Mouse (Mus musculus): ENCODE results near the gene Myt1l. TPM values are rescaled to one million over a fixed set of nuclear protein-coding genes. Genes with fewer than 3 reads are reported as not detected.
A peak's percentile ranks its signal among the peaks of the same experiment; 100 is the strongest.

Gene Myt1l
- polyA plus RNA-seq, 1 experiment, result 86.4 TPM

GRCm38 (mm10) chr12:29921481-29921880 lies 393.3 kb downstream of the Myt1l start:
- no peak for DNase-seq (ENCODE audit: low read depth)
- TF ChIP-seq POLR2A (IDR thresholded peaks at IDR 0.05; ENCODE audit: borderline replicate concordance, extremely low read depth, insufficient read depth, insufficient read length, poor library complexity, severe bottlenecking), result no peak
- no peak for TF ChIP-seq CTCF (IDR thresholded peaks at IDR 0.05; ENCODE audit: borderline replicate concordance, extremely low read depth, insufficient read depth, insufficient read length)

DNA sequence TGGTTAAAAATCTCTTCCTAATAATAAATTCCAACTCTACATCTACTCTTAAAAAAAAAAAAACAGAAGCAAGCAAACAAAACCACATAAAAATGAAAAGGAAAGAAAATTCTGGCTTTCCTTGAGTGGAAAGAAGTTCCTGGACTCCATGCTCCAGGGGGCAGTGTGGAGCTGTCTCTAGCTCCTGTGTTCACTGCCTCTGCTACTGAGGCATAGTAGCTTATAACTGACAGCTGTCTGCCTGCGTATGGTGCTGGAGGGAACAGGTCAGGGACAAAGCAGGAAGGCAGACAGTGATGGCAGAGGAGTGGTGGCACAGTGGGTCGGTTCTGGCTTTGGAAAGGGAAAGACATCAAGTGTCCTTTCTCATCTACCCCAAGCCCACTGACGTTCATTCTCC lies 398.7 kb downstream of the Myt1l start:
- TF ChIP-seq CTCF (IDR thresholded peaks at IDR 0.05; ENCODE audit: borderline replicate concordance, extremely low read depth, insufficient read depth, insufficient read length), result peak; percentile 68; the same call in 1 of the 2 replicates
- no peak for TF ChIP-seq POLR2A (IDR thresholded peaks at IDR 0.05; ENCODE audit: borderline replicate concordance, extremely low read depth, insufficient read depth, insufficient read length, poor library complexity, severe bottlenecking)
- peak; percentile 75 for DNase-seq (ENCODE audit: low read depth)

DNA sequence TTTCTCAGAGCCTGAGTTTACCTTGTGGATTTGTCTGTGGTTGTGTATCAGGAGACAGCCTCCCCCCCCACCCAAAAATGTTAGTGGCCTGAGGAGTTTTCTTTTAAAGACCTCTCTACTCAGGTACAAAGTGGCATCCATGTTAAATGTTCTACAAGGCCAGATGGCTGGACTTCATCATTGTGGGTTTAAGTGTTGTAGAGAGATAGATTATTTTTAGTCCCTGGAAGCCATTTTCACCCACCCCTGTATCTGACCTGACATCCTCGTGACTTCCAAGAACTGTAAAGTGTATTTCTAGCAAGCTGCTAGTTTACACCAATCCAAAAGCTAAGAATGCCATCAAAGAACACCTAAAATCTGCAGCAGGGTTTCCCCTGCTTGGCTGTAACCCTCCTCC lies 402.4 kb downstream of the Myt1l start:
- TF ChIP-seq CTCF (IDR thresholded peaks at IDR 0.05; ENCODE audit: borderline replicate concordance, extremely low read depth, insufficient read depth, insufficient read length), result no peak
- no peak for DNase-seq (ENCODE audit: low read depth)

DNA sequence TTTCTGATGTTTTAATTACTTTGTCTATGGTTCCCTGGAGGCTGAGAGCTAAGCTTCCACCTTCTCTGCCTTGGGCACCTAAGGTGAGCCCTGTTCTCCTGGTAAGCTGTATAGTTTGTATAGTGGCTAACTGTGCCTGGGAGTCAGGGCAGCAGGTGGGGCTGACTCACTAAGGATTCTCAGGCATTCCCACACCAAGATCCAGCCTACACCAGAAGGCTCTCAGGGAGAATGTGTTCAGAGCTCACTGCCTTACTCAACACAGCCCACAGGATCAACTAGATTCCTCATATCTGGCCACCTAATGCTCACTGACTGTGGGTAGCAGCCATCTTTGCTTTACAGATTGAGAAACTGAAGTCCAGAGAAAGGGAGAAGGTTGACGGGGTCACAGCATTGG lies 404.8 kb downstream of the Myt1l start:
- TF ChIP-seq CTCF (IDR thresholded peaks at IDR 0.05; ENCODE audit: borderline replicate concordance, extremely low read depth, insufficient read depth, insufficient read length) (no peak), POLR2A (IDR thresholded peaks at IDR 0.05; ENCODE audit: borderline replicate concordance, extremely low read depth, insufficient read depth, insufficient read length, poor library complexity, severe bottlenecking) (no peak)
- DNase-seq (ENCODE audit: low read depth), result no peak

GRCm38 (mm10) chr12:29933501-29933900 lies 405.3 kb downstream of the Myt1l start:
- TF ChIP-seq POLR2A (IDR thresholded peaks at IDR 0.05; ENCODE audit: borderline replicate concordance, extremely low read depth, insufficient read depth, insufficient read length, poor library complexity, severe bottlenecking) (no peak), CTCF (IDR thresholded peaks at IDR 0.05; ENCODE audit: borderline replicate concordance, extremely low read depth, insufficient read depth, insufficient read length) (no peak)
- DNase-seq (ENCODE audit: low read depth), result no peak

DNA sequence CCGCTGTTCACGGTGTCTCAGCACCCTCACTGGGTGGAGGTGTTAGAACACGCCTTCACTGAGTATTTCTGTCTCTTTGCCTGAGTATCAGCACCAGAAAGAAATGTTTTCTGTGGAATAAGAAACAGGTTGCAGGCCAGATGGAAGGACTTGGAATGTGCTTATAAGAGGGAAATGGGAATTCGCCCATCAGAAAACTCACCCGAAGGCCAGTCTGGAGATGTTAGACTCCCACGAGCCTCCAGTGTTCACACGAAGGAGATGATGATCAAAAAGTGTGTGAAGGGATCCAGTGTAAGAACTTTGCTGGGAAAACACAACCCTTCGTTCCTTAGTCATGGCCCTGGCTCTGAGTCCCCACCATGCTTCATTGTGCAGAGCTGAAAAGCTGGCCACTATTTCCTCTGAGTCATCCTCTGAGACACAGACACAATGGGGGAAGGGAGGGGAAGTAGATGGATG lies 406.0 kb downstream of the Myt1l start:
- TF ChIP-seq CTCF (IDR thresholded peaks at IDR 0.05; ENCODE audit: borderline replicate concordance, extremely low read depth, insufficient read depth, insufficient read length) (no peak), POLR2A (IDR thresholded peaks at IDR 0.05; ENCODE audit: borderline replicate concordance, extremely low read depth, insufficient read depth, insufficient read length, poor library complexity, severe bottlenecking) (no peak)
- no peak for DNase-seq (ENCODE audit: low read depth)

DNA sequence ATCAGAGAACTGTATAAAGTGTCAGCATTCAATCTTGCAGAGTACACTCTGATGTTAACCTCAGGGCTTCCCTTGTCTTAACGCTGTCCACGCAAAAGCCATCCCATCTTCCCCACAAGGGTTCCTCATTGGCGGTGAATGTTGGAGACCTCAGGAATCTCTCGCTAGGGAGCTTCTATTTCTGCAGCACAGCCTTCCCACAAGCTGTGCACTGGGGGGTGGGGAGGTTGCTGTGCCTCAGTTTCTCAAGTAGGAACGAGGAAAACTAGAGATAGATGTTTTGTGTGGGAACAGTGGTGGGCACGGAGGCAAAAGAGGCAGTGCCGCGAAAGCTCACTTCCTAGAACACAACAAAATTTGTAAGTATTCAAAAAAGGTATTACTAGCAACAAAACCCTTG lies 409.1 kb downstream of the Myt1l start, which contains the start of gene Pxdn:
Pxdn (plus strand) TSS at position 301 of the 400 bp plus-strand sequence.
- no peak for TF ChIP-seq CTCF (IDR thresholded peaks at IDR 0.05; ENCODE audit: borderline replicate concordance, extremely low read depth, insufficient read depth, insufficient read length)
- TF ChIP-seq POLR2A (IDR thresholded peaks at IDR 0.05; ENCODE audit: borderline replicate concordance, extremely low read depth, insufficient read depth, insufficient read length, poor library complexity, severe bottlenecking), result no peak
- DNase-seq (ENCODE audit: low read depth), result no peak

- DNase-seq (ENCODE audit: low read depth), result peak; percentile 86
- TF ChIP-seq CTCF (IDR thresholded peaks at IDR 0.05; ENCODE audit: borderline replicate concordance, extremely low read depth, insufficient read depth, insufficient read length), result no peak
- peak; percentile 88 for TF ChIP-seq POLR2A (IDR thresholded peaks at IDR 0.05; ENCODE audit: borderline replicate concordance, extremely low read depth, insufficient read depth, insufficient read length, poor library complexity, severe bottlenecking)
These were observed 409.7 kb downstream of the Myt1l start for GRCm38 (mm10) chr12:29937851-29938375.

DNA sequence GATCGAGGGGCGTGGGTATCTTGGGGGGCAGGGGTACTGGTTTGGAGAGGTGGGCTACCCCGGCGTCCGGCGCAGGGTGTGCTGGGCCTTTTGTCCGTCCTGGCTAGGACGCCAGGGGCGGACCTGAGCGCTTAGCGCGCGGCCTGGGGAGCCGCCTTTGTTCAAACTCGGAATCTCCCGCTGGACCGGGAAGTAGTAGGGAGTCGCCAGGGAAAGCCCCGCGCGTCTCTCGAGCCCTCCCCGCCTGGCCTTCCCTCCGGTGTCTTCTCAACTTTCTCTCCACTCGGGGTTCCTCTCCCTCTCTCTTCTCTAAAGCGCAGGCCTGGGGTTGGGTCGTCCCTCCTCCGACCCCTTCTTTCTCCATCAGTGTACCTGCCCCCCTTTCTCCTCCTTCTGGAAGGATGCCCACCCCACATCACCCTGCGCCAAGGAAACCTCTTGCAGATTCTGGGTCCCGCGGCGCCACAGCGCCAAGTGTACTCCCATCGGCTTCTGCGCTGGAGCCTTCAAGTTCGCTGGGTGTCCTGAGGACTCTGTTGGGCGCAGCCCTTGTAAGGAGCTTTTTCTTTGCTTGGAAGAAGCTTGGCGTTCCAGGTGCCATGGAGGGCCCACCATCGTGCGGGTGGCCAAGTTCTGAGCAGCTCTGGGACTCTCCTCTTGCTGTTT lies 410.3 kb downstream of the Myt1l start:
- peak; percentile 88 for DNase-seq (ENCODE audit: low read depth)
- TF ChIP-seq CTCF (IDR thresholded peaks at IDR 0.05; ENCODE audit: borderline replicate concordance, extremely low read depth, insufficient read depth, insufficient read length) (no peak), POLR2A (IDR thresholded peaks at IDR 0.05; ENCODE audit: borderline replicate concordance, extremely low read depth, insufficient read depth, insufficient read length, poor library complexity, severe bottlenecking) (no peak; the same call in 1 of the 2 replicates)

- no peak for TF ChIP-seq CTCF (IDR thresholded peaks at IDR 0.05; ENCODE audit: borderline replicate concordance, extremely low read depth, insufficient read depth, insufficient read length)
- no peak for TF ChIP-seq POLR2A (IDR thresholded peaks at IDR 0.05; ENCODE audit: borderline replicate concordance, extremely low read depth, insufficient read depth, insufficient read length, poor library complexity, severe bottlenecking)
- DNase-seq (ENCODE audit: low read depth), result no peak
These were observed 411.1 kb downstream of the Myt1l start for GRCm38 (mm10) chr12:29939261-29939671.

- TF ChIP-seq CTCF (IDR thresholded peaks at IDR 0.05; ENCODE audit: borderline replicate concordance, extremely low read depth, insufficient read depth, insufficient read length), result no peak
- no peak for TF ChIP-seq POLR2A (IDR thresholded peaks at IDR 0.05; ENCODE audit: borderline replicate concordance, extremely low read depth, insufficient read depth, insufficient read length, poor library complexity, severe bottlenecking)
- no peak for DNase-seq (ENCODE audit: low read depth)
These were observed 414.3 kb downstream of the Myt1l start for GRCm38 (mm10) chr12:29942435-29942834.

- DNase-seq (ENCODE audit: low read depth), result no peak
- TF ChIP-seq CTCF (IDR thresholded peaks at IDR 0.05; ENCODE audit: borderline replicate concordance, extremely low read depth, insufficient read depth, insufficient read length), result no peak
- TF ChIP-seq POLR2A (IDR thresholded peaks at IDR 0.05; ENCODE audit: borderline replicate concordance, extremely low read depth, insufficient read depth, insufficient read length, poor library complexity, severe bottlenecking), result no peak
These were observed 416.5 kb downstream of the Myt1l start for GRCm38 (mm10) chr12:29944650-29945049.

Data from brain, embryonic 14.5 days (tissue).